Mouse (Mus musculus) layer of hippocampus, adult 8-10 months (tissue): ENCODE data around the gene A630001G21Rik. TPM values are rescaled to one million over a fixed set of nuclear protein-coding genes. Genes with fewer than 3 reads are reported as not detected.
"Not testable (repeated sequence)": the region's sequence is repeated elsewhere in the genome, so short reads cannot be mapped to it uniquely, and the experiment has no call there.

ENCODE experiments used
- DNase-seq, 2 experiments: peaks; one replicate each; pipeline ENCODE4 v3.0.0; 2022; ENCODE audit warnings: low spot score in 2 of 2
- total RNA-seq, 4 experiments: library from RNA; stranded (reverse); gene quantifications; 2 replicates each; pipeline ENCODE4 v1.2.4; 2022

Gene A630001G21Rik
- total RNA-seq, result 1 to 10 TPM in 2 of 4 experiments, under 1 TPM in 1, not detected in 1; 0.21 to 1.8 (median 1.5) TPM

DNA sequence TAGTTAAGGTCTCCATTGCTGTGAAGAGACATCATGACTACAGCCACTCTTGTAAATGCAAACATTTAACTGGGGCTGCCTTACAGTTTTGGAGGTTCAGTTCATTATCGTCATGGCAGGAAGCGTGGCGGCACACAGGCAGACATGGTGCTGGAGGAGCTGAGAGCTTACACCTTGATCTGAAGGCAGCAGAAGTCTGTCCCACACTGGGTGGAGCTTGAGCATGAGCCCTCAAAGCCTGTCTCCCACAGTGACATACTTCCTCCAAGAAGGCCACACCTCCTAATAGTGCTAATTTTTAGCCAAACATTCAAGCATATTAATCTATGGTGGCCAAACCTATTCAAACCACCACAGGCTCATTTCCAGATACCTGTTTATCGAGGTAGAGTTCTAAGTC lies at the start of gene A630001G21Rik:
Gene A630001G21Rik, minus strand, starts transcription at position 208 of the 400 bp plus-strand sequence.
- DNase-seq, result no peak

DNA sequence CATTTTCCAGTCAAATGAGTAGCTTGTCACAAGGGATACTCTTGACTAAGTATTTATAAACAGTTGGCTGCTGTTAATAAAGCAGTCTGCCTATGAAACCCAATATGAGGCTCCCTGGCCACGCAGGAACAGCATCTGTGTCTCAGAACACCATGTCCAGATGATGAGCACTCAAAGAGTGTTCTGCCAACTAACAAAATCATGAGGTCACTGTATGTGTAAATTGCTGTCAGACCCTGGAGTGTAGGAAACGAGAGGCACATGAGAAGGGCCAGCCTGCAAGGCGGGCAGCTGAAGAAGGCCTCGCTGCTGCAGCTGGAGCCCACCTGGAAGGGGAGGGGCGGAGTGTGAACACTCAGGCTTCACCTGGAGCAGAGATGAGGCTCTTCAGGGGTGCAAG lies 48.7 kb upstream of the A630001G21Rik start:
- DNase-seq, result no peak

DNA sequence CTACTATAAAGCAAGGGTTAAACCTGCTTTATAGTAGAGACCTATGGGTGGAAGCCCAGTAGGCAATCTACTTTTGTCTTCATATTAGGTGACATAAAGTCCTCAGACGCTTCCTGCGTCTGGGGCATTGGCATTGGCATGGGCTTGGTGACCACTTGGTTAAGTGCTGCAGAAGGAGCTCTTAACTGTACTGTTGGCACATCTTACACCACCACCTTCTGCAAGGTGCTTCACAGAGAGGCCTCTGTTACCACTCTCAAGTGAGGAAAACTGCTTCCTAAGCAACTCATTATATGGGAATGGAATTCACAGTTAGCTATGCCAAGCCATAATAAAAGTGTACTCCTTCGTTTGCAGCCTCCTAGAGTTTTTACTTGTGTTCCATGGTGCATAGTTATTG lies 46.5 kb upstream of the A630001G21Rik start:
- no peak for DNase-seq

DNA sequence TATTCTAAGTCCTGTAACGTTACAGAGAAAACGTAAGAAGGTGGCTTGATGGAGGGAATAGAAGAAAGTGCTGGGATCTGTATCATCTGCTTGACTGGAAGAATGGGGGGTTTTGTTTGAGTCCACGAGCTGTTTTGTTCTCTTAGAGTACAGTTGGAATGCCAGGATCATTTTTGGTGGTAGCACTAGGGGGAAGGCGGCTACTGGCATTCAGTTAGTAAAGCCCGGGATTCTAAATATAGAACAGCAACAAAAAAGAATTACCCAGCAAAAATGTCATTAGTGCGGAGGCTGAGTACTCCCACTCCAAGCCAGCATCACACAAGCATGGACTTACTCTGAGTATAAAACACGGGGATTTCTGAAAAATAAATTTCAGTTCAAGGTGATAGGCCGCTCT lies 43.8 kb upstream of the A630001G21Rik start:
- DNase-seq, result peak; percentile 23 to 27

DNA sequence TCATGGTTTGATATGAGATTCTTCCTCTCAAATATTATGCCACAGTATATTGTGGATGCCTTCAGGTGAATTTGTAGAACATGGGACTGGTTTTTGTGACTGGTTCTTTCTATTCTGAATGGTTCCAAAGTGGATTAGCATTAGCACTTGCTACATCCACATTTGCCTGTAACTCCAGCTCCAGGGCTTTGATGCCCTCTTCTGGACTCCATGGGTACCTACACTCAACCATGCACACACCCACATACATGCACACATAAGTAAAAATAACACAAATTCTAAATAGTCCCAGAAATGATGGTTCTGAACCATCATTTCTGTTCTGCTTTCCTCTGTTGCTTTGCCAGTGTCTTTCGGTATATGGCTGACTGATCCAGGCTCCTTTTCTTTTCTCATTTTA lies 41.3 kb upstream of the A630001G21Rik start:
- DNase-seq, result no peak

DNA sequence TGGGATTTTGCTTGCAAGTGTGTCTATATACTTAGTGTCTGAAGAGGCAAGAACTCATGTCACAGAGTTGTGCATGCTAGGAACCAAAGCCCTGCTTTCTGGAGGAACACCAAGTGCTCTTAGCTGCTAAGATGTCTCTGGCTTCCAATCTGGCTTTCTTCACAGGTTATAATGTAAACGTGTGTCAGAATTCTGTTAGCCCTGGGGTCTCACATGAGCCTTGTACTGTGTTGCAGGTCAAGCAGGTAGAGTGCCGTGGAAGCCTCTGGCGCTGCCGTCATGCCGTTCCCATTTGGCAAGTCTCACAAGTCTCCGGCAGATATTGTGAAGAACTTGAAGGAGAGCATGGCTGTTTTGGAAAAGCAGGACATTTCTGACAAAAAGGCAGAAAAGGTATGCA lies 39.7 kb upstream of the A630001G21Rik start:
- DNase-seq, result no peak

DNA sequence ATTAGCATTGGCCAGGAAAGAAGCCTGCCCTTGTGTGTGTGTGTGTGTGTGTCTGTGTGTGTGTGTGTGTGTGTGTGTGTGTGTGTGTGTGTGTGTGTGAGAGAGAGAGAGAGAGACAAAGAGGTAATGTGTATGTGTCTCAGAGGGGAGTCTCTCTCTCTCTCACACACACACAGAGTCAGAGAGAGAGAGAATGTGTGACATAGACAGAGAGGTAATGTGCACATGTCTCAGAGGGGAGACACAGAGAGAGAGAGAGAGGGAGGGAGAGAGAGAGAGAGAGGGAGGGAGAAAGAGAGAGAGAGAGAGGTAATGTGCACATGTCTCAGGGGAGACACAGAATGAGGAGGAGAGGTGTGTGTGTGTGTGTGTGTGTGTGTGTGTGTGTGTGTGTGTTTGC lies 35.8 kb upstream of the A630001G21Rik start:
- DNase-seq, result not testable (repeated sequence)

DNA sequence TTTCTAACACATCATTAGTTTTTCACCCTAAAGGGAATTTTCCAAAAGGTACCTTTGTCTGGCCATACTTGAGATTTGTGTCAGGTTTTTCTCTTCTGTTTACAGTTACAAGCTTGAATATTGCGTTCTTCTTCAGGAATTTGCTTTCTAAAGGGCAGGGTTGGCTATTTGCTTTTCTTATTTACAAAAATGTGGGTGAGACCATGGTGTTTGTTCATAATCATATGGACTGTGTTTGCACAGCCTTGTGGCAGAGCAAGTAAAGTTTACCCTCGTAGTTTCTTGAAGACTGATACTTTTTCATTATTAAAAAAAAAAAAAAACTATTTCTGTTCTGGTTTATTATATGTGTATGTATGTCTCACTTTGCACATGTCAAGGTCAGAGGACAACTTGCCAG lies 32.3 kb upstream of the A630001G21Rik start:
- no peak for DNase-seq

DNA sequence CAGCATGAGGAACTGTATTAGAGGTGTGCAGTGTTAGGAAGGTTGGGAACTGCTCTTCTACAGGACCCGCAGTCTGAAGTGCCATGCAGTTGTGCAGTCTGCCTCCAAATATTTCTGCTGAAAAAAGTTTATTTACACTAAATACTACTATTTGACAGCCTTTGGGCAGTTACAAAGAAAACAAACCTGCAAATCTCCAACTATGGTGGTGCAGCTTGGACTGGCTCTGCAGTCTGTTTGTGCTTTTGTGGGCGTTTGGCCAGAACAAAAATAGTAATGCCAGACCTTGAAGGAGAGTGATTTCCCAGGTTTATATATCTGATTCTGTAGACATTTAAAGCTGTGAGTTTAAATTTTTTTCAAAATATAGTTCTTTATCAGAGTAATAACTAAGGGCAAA lies 31.9 kb upstream of the A630001G21Rik start:
- no peak for DNase-seq

DNA sequence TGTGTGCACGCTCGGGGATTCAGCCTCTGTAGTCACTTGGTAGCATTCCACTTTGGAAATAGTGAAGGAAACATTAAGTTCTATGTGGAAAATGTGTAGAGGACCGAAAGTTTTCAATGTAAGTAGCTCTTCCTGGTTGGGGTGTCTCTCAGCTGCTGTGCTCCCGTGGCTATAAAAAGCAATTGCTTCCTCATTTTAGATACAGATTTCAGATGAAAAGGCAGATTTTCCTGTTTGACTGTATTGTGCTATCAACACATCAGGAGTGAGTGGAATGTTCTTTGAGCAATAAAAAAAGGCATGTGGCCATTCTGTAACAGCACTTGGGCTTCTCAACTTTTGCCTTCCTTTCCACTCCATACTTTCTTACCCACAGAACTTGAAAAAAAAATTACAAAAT lies 30.8 kb upstream of the A630001G21Rik start:
- no peak for DNase-seq

DNA sequence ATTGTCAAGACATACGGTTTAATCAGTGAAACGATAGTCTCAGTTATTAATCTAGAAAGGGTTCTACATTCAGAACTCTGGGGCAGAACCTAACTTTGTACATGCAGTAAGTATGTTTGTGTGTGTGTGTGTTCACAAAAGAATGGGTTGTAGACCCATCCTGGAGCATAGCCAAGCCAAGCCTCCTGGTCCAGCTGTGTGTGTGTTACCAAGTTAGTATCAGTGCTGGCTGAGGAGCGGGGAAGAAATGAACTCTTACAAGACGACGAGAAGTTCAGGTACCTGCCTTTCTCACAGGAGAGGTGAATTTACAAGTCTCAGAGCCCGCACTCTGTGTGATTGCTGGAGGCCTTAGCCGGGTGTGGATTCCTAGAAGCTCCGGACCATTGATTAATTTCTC lies 26.1 kb upstream of the A630001G21Rik start:
- no peak for DNase-seq

DNA sequence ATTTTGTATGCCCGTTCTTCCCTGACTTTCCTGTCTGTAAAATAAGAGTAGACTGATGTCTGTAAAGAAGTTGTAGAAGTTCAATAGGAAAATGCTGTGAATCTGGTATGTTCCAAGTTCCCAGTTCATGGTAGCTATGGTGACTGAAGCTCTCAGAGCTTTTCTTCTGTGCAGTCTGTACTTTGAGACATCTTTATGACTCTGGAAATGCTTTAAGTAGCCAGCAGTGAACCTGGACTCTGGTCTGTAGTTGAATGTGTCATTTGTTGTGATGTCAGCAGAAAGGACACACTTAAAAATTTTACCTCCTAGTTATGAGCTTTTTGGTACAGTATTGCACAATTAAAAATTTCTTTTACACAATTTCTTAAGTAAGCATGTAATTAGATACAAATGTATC lies 24.1 kb upstream of the A630001G21Rik start:
- DNase-seq, result no peak

DNA sequence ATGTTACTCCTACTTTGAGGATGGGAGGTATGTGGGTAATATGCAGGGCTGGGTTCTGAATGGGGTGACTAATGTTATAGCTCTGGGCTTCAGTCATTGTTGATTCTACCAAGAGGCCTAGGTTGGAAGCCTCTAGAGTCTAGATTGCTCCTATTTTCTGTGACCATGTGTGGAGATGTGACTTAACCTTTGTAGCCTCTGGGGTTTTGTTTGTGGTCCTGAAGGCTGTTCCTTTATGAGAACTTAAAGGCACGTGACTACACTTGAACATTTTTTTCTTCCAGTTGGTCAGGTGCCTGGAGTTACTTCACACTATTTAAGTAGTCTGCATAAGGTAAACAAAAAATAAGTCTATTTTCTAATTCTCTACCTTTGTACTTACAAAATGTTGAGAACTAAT lies 21.3 kb upstream of the A630001G21Rik start:
- DNase-seq, result no peak

DNA sequence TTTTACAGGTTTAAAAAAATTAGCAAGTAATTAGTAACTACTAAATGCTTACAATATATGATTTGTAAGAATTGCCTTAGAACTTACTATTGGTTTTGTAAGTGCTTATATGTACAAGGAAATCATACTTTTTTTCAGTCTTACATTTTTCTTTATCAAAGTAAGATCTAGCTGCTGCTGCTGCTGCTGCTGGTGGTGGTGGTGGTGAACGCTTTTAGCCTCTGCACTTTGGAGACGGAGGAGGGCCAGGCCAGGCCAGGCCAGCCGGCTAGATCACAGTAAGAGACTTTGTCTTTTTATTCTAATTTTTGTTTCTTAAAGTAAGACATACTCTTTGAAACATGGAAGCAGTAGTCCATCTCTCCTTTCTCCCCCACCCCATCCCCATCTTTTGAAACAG lies 16.8 kb upstream of the A630001G21Rik start:
- no peak for DNase-seq

DNA sequence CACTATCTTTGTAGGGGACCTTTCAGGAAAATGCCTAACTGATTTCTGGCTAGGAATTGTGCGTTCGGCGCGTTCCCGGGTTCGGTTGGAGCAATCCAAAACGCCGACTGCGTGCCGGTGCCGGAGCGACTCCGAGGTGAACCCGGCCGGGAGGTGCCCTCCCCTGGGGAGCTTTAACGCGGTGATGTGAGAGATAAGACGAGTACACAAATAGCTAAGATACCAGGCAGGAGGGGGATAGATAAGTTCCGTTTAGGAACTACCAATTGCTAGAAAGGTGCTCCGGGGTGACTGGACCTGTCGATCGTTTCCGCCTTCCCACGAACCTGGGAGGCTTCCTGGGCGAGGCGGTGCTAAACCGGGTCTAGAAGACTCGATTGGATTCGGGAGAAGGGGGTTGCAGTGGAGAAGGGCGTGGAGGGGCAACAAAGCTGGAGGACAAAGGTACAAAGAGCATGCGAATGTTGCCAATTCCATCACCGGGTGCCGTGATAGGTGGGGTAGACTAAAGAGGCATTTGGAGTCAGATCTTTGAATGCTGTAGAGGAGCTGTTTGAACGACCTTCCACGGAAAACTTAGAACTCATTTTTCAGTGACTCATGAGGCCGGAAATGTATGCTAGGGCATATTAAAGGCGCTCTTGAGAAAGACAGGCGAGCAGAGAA lies 15.8 kb upstream of the A630001G21Rik start:
- DNase-seq, result peak in 1 of 2 experiments; percentile 14

DNA sequence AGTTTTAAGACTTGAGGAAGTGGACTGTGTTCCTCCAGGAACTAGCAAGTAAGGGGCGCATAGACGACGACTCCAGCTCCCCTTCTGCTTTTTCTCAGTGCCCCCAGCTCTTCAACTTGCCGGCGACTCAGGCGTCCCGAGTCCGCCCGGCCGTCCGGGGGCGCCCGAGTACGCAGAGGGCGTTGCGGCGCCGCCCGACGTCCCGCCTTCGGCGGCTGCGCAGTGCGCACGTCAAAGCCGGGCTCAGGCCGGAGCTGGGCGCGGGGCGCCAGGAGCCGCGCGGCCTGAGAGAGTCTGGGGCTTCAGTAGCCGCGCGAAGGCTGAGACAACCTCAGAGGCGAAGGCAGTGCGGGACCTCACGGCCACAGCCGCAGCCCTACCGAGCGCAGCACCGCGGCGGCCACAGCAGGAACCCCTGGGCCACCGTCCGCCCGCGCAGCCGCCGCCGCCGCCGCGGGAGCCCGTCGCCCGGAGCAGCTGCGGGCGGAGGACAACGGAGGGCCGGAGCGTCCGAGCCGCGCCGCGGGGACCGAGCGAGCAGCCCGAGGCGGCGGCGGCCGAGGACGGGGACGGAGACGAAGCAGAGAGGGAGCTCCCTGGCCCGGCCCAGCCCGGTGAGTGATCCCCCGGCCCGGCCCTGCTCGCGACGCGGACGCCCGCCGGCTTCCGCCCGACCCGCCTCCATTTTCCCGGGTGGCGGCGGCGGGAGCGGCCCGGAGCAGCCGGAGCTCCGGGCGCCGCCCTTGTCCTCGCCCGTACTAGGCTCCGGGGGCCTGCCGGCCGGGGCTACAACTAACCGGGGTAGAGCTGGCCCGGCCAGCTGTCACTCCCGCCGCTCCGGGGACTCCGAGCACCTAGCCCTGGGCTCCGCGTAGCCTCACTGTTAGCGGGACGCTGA lies 15.0 kb upstream of the A630001G21Rik start, which contains the start of gene Cab39:
Gene Cab39, plus strand, starts transcription at position 234 of the 898 bp plus-strand sequence.
- DNase-seq, result peak; percentile 66 to 82

DNA sequence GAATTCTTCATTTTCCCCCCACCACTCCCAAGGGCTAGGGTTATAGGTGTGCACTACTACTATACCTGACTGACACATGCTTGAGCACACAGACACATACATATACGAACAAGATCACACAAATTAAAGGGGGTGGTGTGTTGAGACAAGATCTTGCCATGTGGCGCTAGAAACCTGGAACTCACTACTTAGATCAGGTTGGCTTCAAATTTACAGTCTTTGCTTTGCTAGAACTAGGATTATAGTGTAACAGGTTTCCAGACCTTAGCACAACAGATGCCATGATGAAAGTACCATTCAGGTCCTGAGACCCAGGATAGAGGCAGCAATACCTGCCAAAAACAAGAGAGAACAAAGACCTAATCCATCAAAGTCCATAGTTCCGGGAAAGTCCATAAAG lies 13.0 kb upstream of the A630001G21Rik start:
- no peak for DNase-seq

DNA sequence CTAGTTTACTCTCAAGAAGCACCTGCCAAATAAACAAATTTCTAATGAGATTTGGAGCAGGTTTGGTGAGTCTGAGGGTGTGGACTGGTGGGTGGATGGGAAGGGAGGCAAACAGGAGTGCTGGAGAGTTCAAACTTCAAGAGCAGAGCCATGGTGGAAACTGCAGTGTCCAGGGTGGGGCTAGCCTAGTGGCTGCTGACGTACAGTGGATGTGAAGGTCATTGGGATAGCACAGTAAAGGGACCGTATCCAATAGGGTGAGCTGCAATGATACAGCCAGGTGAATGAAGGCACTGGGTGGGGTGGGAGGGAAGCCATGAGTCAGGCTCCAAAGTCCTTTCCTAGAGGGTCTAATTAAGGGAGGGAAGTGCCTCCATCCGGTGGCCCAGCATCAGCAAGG lies 12.1 kb upstream of the A630001G21Rik start:
- DNase-seq, result no peak

DNA sequence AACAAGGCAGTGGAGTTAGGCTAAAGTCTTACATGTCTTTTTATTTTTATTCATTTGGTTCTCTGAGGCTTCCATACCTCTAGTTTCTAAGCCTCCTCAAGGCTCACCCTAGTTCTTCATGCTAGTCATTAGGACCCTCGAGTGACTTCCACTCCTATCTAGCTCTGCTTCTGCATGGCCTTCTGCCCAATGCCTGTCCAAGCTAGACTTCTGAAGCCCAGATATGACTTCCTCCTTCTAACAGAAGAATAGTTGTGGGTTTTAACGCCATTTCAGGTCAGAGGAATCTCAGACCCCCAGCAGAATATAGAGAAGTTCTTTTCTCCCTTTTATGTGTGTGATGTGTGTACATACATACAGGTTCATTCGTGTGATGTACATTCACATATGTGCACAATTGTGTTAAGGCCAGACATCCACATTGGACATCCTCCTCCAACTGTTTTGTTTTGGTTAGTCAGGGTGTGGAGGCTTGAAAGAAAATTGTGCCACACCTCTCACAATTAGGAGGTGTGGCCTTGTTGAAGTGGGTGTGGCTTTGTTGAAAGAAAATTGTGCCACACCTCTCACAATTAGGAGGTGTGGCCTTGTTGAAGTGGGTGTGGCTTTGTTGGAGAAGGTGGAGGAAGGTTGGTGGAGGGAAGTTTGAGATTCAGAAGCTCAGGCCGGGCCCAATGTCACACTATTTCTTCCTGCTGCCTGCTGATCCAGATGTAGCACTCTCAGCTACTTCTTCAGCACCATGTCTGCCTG lies 1.2 kb upstream of the A630001G21Rik start:
- DNase-seq, result no peak

DNA sequence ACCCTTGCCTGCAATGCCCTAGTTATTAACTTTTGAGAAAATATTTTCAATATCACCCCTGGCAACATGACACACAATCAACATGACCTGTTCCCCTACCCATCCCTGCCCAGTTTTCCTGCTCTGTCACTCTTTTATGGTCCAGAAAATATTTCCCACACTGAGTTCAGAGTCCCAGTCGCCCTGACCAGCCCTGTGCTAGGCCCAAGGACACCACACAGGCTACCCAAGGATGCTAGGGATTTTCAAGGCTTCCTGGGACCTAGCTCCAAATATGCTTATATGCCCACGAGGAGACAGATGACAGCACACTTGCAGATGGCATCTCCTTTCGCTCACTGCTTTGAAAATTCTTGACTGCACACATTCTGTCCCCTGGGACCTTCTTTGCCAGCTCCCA lies 569 bp upstream of the A630001G21Rik start:
- DNase-seq, result no peak

DNA sequence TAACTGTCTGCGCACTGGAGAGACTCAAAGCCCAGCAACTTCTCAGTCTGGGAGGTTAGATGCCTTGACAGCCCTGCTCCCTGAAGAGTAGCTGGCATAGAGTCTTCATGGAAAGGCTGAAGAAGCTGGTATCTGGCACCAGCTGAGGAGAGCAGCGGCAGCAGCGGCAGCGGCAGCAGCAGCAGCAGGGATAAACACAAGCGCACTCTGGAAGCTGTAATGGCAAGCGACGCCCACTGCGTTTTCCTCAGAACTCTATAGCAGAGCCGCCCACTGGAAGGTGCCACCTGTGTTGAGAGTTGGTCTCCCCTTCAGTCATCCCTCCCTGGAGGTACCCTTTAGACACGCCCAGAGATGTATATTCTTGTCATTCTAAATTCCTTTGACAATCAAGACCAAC lies 2.3 kb downstream of the A630001G21Rik start:
- no peak for DNase-seq

DNA sequence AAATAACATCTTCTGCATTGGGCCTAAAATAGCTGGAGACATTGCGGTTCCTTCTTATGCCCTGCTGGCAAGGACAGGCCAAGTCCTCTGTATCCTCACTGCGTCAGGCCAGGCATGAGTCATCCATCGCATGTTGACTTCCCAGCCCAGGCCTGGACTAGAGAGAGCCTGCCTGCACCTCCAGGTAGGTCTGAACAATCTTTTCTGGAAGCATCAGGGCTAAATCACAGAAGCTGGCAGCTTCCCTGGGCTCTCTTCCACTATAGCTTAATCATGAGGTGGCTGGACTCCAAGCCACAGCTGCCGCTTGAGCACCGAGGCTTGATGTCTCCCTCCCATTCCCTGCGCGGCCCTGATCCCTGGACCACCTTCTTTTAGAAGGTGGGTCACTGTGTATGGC lies 3.3 kb downstream of the A630001G21Rik start:
- DNase-seq, result peak in 1 of 2 experiments; percentile 14
